Mouse (Mus musculus) gastrocnemius, adult 2 months (tissue): Measurements from ENCODE around the gene Gm3642. TPM values are rescaled to one million over a fixed set of nuclear protein-coding genes. Genes with fewer than 3 reads are reported as not detected.
A peak's percentile ranks its signal among the peaks of the same experiment; 100 is the strongest.
"Not testable (repeated sequence)": the region's sequence is repeated elsewhere in the genome, so short reads cannot be mapped to it uniquely, and the experiment has no call there.

Experiments used
- DNase-seq: peaks from one replicate; pipeline ENCODE4 v3.0.0; 2022
- H3K27ac ChIP-seq: fragments of 200-600 bp; 2 replicates; pipeline ENCODE4 v1.8.1; 2022; ENCODE audit warnings: mild to moderate bottlenecking
- H3K4me3 ChIP-seq: fragments of 200-600 bp; 2 replicates; pipeline ENCODE4 v1.8.1; 2022; ENCODE audit warnings: mild to moderate bottlenecking, moderate library complexity
- intact Hi-C: fragments of 180-260 bp; cut with DNase I; formaldehyde crosslinking; loops from one replicate; pipeline ENCODE4 v1.15.1; 2025
- long read RNA-seq, 2 experiments: library from polyadenylated mRNA; stranded (forward); transcript quantifications; one replicate each; pipeline ENCODE4 v2.0.0; 2021
- total RNA-seq, 2 experiments: library from RNA; stranded (reverse); gene quantifications; 2 replicates each; pipeline ENCODE4 v1.2.3; 2021

Gene Gm3642
- total RNA-seq: not detected
- long read RNA-seq, experiment 1: 0 reads
- long read RNA-seq, experiment 2: 0 reads

GRCm38 (mm10) chr14:6840211-6840610 lies at the start of gene Gm3642:
TSS of gene Gm3642 (minus strand) at chr14:6840311.
- H3K4me3 ChIP-seq, H3K27ac ChIP-seq, DNase-seq, intact Hi-C loops: not testable (repeated sequence)

GRCm38 (mm10) chr14:6889521-6890012 lies 49.5 kb upstream of the Gm3642 start, which contains the start of gene Gm3667:
TSS of gene Gm3667 (minus strand) at chr14:6889962.
- peak within 1 kb of the TSS; percentile 56 for H3K4me3 ChIP-seq
- H3K27ac ChIP-seq, intact Hi-C loops: not testable (repeated sequence)
- DNase-seq: peak; percentile 15

GRCm38 (mm10) chr14:6888811-6889210 lies 48.7 kb upstream of the Gm3642 start:
- DNase-seq: peak; percentile 10
- H3K27ac ChIP-seq, intact Hi-C loops: not testable (repeated sequence)
- peak overlapping the region; percentile 56 for H3K4me3 ChIP-seq

GRCm38 (mm10) chr14:6823297-6823696 lies 16.8 kb downstream of the Gm3642 start:
- DNase-seq, H3K4me3 ChIP-seq, intact Hi-C loops, H3K27ac ChIP-seq: not testable (repeated sequence)

Other genes with a start within 250 kb of the Gm3642 start
- under 1 TPM in 1 of 2 experiments, not detected in 1; 0.14 TPM for gene Gm3629, start 249.7 kb downstream of the Gm3642 start, total RNA-seq
- not detected for gene Gm3460, start 217.9 kb downstream of the Gm3642 start, total RNA-seq
- gene Gm10251, start 156.1 kb downstream of the Gm3642 start, total RNA-seq: not detected
- not detected for gene Gm8050, start 120.1 kb downstream of the Gm3642 start, total RNA-seq
- gene Gm3636, start 98.0 kb downstream of the Gm3642 start, total RNA-seq: 1 to 10 TPM in 1 of 2 experiments, under 1 TPM in 1; 0.18 to 2.1 TPM
- gene Gm8362, start 65.9 kb downstream of the Gm3642 start, total RNA-seq: not detected
- under 1 TPM in 1 of 2 experiments, not detected in 1; 0.28 TPM for gene Gm3667, start 49.7 kb upstream of the Gm3642 start, total RNA-seq
- not detected for gene Gm6356, start 133.5 kb upstream of the Gm3642 start, total RNA-seq
- gene Gm10406, start 187.1 kb upstream of the Gm3642 start, total RNA-seq: not detected
- gene Gm3685, start 204.7 kb upstream of the Gm3642 start, total RNA-seq: not detected